Mouse (Mus musculus): ENCODE measurements around the gene Dido1.
"Not testable (repeated sequence)": the region's sequence is repeated elsewhere in the genome, so short reads cannot be mapped to it uniquely, and the experiment has no call there.

GRCm38 (mm10) chr2:180722748-180723147 is 12.9 kb upstream of the Dido1 start:
- not testable (repeated sequence) for TF ChIP-seq CTCF (IDR thresholded peaks at IDR 0.05; ENCODE audit: low read depth, low read length); POLR2A (IDR thresholded peaks at IDR 0.05; ENCODE audit: insufficient read depth, low read length)

All from ES-Bruce4 (cell line).